Mouse (Mus musculus): ENCODE measurements around the gene Cdk15. TPM values are rescaled to one million over a fixed set of nuclear protein-coding genes. Genes with fewer than 3 reads are reported as not detected.

Cdk15 gene
- total RNA-seq, 4 experiments from 2014 or later: 0.23 to 0.96 (median 0.59) TPM

DNA sequence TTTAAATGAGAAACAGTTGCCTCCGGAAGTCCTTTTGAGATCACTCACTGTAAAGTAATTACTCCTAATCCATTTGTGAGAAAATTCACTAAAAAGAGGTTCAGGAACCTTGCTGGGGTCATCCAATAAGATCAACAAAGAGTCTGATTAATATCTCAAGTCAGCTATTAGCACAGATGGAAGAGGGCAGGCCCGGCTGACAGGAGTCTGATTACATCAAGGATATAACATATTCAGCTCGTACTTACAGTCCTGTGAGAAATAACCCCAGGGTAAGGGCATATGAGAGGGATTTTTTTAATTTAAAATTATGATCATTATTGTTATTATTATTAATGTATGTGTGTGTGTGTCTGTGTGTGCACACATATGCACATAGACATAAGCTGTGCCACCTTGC lies 15.5 kb downstream of the Cdk15 start:
- no peak for DNase-seq (ENCODE audit: low spot score in 2 of 2)

DNA sequence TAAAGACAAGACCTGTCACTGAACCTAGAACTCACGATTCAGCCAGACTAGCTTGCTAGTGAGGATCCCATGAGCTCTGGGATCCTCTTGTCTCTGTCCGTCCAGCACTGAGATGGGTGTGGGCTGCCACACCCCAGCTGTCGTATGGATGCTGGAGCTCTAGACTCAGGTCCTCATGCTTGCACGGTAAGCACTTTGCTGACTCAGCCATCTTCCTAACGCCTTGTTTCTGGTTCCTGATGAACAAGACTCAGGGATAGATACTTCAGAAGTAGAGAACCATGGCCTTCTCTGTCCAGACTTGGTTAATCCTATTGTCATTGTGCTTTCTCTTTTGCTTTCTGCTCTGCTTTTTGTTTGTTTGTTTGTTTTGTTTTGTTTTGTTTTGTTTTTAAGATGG lies 29.2 kb downstream of the Cdk15 start:
- no peak for DNase-seq (ENCODE audit: low spot score in 2 of 2)

DNA sequence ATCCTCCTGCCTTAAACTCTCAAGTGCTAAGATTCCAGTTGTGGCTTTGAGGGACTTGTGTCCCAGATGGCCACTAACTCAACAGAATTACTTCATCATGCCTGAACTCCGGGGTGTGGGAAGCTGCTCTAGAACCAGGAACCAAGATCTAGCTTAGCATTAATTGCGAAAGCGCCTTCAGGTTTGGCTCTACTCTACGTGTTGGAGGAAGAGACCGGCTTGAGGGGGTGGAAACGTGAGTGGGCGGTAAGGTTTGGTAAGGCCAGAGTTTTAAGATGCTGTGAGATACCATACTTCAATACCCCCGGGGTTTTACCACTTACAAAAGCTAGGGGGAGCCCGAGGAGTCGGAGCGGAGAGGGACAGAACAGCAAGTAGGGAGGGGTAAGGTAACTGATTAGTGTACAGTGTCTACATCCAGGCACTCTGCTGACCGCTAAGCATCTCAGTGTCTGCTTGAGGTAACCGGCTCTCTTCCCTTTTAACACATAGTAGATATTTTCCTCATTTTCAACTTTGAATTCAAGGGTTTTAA lies 29.7 kb downstream of the Cdk15 start:
- DNase-seq (ENCODE audit: low spot score in 2 of 2): no peak

DNA sequence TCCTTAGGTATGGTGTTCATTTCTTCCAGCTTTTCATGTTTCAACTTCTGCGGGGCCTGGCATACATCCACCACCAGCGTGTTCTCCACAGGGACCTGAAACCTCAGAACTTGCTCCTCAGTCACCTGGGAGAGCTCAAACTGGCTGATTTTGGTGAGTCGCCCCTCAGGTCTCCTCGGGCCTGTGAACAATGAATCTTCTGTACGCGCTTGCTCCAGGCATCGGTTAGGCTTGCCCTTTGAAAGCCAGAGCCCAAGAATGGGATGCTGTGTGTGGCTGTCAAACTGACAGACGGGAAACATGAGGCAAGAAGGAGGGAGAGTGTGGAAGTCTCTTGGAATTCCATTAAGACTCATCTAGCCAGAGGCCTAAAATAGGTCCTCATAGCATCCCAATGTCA lies 31.0 kb downstream of the Cdk15 start:
- no peak for DNase-seq (ENCODE audit: low spot score in 2 of 2)

DNA sequence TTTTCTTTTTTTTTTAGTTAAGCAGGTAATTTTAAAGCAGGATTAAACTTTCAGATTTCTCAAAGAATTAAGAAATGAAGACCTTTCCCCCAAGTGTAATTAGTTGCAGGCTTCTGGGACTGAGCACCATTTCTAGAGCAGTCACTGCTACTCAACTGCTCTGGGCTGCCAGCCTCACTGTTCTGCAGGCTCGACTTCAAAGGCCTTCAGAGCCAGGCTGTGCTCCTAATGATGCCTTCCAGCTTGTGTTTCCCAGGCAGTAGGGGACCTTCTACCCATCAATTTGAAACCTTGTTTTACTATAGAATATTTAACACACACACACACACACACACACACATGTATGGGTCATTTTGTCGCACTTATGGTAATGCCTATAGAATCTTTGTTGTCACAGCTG lies 34.9 kb downstream of the Cdk15 start:
- DNase-seq (ENCODE audit: low spot score in 2 of 2): no peak

DNA sequence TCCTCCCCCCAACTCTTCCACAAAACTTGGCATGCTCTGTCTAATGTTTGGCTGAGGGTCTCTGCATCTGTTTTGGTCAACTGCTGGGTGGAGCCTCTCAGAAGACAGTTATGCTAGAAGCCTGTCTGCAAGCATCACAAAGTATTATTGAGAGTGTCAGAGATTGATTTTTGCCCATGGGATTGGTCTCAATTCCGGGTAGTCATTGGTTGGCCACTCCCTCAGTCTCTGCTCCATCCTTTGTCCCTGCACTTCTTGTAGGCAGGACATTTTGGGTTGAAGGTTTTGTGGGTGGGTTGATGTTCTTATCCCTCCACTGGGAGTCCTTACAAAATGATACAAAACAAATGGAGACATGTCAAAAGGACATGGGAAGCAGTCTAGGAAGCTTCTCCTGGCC lies 39.1 kb downstream of the Cdk15 start:
- no peak for DNase-seq (ENCODE audit: low spot score in 2 of 2)

DNA sequence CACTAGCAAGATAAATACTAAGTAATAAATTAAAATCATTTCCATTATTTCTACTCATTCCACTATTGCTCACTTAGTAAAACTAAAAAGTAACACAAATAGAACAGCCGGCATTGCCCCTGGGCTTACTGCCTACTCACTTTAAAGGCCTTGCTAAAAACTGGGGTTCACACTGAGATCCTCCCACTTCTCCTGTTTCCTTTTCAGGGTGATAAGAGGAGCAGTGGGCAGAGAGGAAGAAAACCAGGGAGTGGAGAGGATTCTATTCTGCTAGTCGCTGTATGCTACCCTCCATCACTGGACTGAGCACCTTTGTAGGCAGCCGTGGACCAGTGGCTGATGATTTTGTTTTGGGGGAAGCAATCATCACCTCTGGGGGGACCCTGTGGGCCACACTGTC lies 40.5 kb downstream of the Cdk15 start:
- DNase-seq (ENCODE audit: low spot score in 2 of 2): no peak

DNA sequence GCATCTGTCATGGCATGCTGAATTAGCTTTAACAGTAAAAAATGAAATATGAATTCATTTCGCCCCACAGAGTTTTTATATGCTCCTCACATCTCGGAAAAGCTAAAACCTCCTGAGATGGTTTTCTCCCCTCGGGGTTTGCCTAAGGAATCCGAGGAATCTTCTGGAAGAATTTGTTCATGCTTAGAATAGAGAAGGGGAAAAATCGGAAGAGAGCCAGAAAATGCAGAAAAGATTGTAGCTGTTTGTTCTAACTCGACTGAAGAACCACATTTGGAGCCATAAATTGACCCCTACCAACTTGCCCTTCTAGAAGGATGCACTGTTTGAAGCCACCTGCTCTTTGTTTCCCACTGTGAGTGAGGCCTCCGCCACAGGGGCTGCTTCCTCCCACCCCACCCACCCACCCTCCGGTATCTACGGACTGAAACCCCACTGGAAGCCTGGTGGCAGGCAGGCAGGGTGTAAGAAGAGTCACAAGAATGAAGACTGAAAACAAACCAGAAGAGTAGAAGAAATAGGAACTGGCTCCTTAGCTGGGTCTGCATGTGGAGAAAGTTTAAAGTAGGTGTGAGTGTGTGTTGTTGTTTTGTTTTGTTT lies 41.9 kb downstream of the Cdk15 start:
- DNase-seq (ENCODE audit: low spot score in 2 of 2): no peak

DNA sequence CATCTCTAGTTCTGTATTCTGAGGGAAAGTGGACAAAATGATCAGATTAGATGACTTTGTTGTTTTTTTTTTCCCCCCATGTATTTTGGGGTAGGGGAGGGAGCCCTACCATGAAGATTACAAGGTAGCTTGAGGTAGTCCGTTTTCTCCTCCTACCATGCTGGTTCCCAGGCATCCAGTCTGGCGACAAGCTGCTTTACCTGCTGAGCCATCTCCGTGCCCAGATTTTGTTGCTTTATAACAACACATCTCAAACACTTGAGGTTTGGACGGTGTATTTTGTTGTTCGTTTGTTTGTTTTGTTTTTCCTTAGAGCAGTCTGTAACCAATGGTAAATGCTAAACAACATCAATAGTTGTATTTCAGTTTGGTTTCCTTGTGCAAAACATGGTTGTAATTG lies 50.6 kb downstream of the Cdk15 start:
- no peak for DNase-seq (ENCODE audit: low spot score in 2 of 2)

DNA sequence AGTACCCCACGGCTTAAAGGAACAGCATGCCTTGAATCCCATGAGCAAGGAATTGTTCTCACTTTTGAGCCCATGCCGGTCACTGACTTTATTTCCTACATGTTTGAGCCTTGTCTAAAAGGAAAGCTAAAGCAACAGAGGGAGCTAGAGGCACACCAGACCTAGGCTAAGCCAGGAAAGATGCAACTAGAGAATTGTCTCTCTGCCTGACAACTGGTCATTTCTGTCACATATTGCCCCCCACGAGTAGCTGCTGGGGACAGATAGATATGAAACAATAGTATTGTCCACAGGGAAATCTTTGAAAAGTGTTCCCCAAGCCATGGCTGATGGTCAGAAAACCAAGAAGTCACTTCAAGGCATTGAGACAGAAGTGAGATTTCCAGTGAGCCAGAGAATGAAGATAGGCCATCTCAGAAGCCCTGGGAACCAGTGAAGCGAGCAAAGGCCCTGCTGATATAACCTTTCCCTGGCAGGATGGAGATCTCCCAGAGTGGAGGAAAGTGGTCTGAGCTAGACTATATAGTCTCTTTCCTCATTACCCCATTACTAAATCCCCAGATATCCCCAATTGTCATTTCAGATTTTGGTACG lies 54.7 kb downstream of the Cdk15 start:
- DNase-seq (ENCODE audit: low spot score in 2 of 2): no peak

DNA sequence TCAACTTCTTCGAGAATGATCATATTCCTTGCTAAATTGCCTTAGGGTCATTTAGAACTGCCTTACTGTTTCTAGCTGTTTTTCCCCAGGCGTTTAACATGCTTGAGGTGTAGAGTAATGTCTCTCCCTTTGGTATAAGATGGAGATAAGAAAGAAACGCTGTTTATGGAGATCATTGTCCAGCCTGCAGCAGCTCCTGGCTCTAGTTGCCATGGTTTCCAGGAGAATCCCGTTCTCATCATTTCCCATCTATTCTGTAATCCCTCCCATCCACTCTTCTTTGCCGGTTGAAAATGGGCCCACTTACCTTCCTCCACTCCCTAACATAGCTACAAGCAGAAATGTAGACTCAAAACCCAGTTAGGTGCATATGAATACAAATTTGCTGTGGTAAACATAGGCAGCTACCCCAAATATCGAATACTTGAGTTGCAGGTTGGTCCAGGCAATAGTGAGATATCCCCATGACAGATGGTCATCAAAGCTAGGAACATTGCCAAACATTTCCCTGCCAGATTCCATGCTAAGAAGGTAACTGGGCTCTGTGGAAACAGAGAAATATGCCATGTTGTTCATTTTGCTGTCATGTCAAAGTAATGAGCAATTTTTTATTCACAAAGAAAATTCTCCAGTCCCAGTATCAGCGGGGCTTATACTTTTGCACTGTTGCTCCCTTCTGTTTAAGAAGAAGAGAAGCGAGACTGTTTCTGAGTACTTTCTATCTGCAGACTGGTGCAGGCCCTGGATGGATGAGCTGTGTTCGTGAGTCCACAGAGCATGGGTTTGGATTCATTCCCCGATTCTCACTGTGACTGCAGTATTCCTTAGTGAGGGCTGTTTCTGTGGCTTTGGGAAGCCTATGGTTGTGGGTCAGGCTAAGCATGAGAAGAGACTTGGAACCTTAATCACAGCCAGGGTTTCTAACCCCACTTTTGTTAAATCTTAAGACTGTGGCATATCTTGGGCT lies 55.8 kb downstream of the Cdk15 start:
- DNase-seq (ENCODE audit: low spot score in 2 of 2): peak in 1 of 2 experiments; percentile 23

DNA sequence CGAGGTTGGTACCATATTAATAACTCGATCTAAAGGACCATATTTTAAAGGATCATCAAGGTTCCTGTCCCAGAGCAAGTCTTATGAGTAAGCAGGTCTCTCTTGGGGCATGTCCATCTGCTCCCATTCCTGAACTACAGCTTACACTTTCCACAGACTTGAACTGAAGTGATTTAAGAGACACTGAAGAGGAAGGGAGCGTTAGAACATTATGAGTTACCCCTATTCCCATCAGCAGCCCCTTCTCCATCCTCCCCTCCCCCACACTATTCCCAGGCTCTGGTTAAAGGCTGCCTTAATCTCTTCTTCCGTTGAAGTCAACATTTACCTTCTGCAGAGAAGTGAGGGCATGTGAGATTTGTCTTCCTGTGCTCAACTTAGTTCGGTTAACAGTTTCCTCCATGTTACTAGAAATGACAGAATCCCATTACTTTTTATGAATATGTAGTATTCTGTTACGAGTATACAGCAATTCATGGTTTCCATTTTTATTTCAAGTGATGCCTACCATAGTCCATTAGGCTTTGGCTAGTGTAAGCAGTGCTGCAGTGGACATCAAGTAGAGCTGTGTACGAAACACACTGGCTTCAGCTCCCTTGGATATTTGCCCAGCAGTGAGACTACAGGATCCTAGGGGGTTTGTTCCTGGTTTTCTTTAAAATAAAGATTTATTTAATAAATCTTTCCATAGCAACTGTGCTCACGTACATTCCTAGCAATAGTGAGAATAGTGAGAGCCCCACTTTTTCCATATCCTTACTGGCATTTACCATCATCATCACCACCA lies 56.6 kb downstream of the Cdk15 start:
- DNase-seq (ENCODE audit: low spot score in 2 of 2): no peak

DNA sequence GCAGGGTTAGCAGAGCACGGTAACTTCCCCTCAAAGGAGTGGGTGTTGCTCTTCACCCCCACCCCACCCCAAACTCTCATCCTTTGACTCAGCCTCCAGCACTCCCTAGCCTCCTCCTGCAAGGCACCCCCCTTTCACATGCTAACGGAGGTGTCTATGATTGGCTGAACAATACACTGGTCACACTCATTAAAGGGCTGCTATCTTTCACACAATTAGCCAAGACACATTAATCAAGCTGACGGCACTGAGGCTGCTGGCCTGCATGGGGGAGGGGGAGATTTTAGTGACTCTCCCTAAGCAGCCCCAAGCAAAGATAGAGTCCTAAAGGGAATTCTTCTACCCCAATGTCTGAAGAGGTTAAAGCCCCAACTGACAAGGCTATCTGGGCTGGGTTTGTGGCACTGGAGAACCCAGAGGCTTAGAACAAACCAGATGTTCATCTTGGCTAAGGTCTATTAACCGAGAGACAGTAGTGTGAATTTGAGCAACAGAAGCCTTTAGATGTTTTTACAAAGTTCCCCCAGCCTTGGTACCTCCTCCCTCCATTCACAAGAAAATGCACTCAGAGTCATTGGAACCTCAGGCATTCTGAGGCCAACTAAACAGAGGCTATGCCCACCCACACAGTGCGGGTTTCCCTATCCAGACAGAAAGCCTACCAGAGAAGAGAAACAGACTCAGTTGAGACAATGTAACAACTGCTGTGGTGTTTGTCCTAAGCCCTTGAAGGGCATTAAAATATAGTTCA lies 58.5 kb downstream of the Cdk15 start:
- DNase-seq (ENCODE audit: low spot score in 2 of 2): no peak

DNA sequence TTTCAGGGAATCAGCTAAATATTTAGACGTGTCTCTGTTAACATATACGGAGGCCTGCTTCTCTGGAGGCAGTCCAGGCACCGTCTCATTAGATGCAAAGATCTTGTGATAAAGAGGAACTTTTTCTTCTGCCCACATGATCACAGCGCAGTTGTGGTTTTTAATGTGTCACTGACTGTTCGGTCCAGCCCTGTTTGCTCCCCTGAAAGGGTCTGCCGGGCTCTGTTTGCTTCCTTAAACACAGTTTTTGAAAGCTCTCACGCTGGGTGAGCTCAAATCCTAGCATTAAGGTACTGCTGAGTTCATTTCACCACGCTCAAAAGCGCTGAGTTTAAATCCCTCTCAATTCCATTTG lies 59.3 kb downstream of the Cdk15 start:
- no peak for DNase-seq (ENCODE audit: low spot score in 2 of 2)

DNA sequence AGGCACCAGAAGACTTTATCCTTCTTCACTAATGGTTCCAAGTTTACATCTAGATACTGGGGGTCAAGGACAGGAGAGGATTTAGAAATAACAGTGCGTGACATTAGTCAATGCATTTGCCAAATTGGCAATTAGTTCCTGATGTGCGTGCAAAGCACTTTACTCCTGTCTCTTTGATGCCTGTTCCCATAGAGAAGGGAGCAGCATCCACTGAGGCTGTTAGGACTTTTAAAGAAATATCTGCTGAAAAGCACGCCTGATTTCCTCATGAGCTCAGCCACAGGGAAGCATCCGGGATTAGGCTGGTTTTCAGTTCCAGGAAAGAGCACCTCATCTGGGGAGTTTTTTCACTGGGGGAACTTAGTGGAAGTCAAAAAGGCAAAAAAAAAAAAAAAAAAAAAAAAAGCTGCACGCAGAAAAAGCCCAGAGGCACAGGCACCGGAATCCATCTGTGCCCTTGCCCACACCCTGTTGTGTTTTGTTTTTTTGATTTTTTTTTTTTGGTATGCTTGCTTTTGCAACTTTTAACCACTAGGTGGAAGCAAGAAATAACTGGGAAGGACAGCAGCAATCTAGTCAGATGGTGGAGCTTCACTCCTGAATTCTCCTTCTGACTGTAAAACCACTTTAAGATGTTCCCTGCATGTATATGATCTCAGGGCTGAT lies 59.8 kb downstream of the Cdk15 start:
- DNase-seq (ENCODE audit: low spot score in 2 of 2): no peak

DNA sequence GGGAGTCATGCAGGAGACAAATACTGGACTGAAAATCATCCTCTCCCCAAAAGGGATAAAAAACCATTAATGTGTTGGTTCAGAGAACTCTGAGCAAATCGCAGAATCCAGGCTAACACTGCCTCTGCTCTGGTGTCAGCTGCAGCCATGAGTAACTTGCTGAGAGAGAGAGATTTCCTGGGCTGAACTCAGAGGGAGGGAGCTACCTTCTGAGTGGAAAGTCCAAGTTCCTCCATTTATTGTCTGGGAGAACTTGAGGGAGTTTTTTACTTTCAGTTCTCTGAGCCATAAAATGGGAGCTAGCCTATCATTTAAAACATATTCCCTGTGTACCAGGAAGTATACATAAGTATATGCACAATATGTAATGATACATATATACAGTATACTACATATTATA lies 60.7 kb downstream of the Cdk15 start:
- no peak for DNase-seq (ENCODE audit: low spot score in 2 of 2)

DNA sequence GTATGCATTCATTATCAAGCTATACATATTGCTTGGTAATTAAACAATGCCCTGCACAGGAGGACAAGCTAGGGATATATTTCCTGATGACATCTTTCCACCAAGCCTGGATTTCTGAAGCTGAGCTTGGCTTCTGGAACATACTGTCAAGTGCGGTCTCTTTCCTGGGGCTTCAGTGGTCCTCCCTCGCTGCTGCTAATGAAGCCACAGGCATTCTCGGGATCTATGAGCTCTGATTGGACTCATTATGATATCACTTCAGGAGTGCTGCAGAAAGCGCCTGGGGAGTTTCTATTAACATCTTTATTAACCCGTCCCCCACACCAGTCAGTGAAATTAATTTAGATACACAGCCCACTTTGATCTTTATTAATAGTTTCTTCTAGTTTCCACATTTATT lies 62.2 kb downstream of the Cdk15 start:
- DNase-seq (ENCODE audit: low spot score in 2 of 2): no peak

DNA sequence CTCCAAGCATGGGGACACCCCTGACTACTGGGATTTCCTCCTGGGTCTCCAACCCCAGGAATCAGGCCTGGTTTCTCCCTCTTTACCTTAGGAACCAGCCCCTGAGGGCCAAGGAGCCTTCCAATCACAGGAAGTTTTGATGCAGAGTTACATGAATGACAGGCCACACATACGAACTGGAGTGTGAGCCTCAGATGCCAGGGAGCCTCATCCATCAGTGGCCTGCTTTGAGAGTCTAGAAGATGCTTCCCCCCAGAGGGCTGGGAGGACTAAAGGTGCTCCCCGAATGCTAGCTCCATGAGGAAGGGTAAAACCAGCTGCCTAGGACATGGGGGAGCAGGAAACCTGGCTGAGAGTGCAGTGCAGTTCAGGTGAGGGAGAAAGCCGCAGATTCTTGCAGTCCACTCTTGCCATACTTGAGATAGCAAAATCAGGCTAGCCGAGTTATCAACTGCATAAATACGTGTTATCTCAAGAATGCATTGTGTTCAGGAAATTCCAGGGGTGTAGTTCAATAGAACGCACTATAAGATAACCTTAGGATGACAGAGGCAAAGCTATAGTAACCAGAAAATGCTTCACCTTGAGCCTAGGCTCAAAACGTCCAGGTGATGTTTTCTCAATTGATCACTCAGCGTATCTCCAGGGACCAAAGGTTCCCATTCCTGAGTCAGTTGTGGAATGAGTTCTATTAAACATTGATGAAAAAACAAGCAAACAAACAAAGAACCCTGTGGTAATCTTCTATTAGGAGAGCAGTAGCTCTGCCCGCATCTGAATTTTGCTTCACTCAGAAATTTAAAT lies 64.6 kb downstream of the Cdk15 start:
- DNase-seq (ENCODE audit: low spot score in 2 of 2): no peak

Data from layer of hippocampus, adult 8-10 months (tissue).